Mouse (Mus musculus): ENCODE measurements around the gene Slc6a13. TPM values are rescaled to one million over a fixed set of nuclear protein-coding genes. Genes with fewer than 3 reads are reported as not detected.

The Slc6a13 gene
- polyA plus RNA-seq, 1 experiment from 2014 or later = 3.2 TPM

DNA sequence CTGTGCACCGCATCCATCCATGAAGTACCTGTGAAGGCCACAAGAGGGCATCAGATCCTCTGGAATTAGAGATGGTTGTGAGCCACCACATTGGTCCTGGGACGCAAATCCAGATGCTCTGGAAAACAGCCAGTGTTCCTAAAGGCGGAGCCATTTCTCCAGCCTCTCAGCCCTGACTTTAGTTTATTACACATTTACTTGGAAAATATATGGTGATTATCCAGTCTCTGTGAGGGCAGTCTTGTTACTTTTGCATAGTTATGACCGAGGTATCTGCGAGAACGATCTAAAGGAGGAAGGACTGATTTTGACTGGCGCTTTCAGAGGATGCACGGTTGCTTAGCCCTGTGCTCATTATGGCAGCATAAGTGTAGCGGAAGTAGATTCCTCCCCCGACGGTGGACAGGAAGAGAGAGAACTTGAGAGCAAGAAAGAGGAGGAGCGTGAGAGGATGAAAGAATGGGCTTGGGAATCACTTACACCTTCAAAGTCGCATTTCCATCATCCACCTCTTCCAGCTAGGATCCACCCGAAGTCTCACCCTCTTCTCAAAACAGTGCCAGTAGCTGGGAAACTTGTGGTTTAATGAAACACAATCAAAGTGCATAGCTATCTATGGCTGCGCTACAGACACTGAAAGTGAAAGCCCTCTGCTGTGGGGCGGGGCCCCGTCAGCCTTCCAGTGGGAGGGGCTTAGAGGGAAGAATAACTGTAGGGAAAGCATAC lies 27.8 kb upstream of the Slc6a13 start:
- WGBS = 20% methylated on average over 17 of the region's 17 CpGs
- peak; percentile 98 for DNase-seq (ENCODE audit: low spot score, missing footprints)
- Histone ChIP-seq H3K27ac (ENCODE audit: low read depth, low read length) (peak overlapping the region; percentile 46), H3K4me2 (peak overlapping the region; percentile 60), H3K4me3 (ENCODE audit: low read depth, low read length) (peak overlapping the region; percentile 28), H3K9me3 (ENCODE audit: control insufficient read depth, low read length) (no peaks in the 10 kb centered on the region), H3K4me1 (ENCODE audit: control insufficient read depth, insufficient read depth, low read length) (no peaks in the 10 kb centered on the region), H3K36me3 (ENCODE audit: control insufficient read depth, insufficient read depth, low read length) (no peaks in the 10 kb centered on the region), H3K9ac (ENCODE audit: low read length) (peak overlapping the region; percentile 56), H3K27me3 (ENCODE audit: control insufficient read depth, insufficient read depth, low read length) (no peaks in the 10 kb centered on the region)
- peak; percentile 88 for ATAC-seq (ENCODE audit: low FRiP score)

DNA sequence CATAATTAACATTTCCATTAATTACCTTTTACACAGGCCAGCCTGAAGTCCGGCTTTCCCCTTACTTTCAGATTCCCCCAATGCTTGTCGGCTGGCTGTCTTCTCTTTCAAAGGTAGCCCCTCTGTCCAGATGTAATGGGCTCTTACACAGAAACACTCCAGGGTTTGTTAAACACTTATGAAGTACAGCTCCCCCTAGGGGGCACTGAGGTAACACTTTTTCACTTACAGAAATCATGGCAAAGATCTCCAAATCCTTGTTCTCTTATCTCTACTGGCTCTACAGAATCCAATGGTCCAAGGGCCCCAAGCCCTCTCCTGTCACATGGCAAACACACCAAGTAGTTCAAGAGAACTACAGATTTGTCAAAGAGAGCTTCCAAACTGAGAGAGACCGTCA lies 25.7 kb upstream of the Slc6a13 start:
- peak; percentile 84 for DNase-seq (ENCODE audit: low spot score, missing footprints)
- H3K4me3 ChIP-seq (ENCODE audit: low read depth, low read length) = no peak overlapping the region
- H3K4me1 ChIP-seq (ENCODE audit: control insufficient read depth, insufficient read depth, low read length) = no peaks in the 10 kb centered on the region
- H3K27ac ChIP-seq (ENCODE audit: low read depth, low read length) = no peak overlapping the region
- no peak overlapping the region for H3K4me2 ChIP-seq
- H3K27me3 ChIP-seq (ENCODE audit: control insufficient read depth, insufficient read depth, low read length) = no peaks in the 10 kb centered on the region
- no peaks in the 10 kb centered on the region for H3K9me3 ChIP-seq (ENCODE audit: control insufficient read depth, low read length)
- 82% methylated on average over 3 of the region's 3 CpGs for WGBS
- H3K36me3 ChIP-seq (ENCODE audit: control insufficient read depth, insufficient read depth, low read length) = no peaks in the 10 kb centered on the region
- no peak overlapping the region for H3K9ac ChIP-seq (ENCODE audit: low read length)
- no peak for ATAC-seq (ENCODE audit: low FRiP score)

DNA sequence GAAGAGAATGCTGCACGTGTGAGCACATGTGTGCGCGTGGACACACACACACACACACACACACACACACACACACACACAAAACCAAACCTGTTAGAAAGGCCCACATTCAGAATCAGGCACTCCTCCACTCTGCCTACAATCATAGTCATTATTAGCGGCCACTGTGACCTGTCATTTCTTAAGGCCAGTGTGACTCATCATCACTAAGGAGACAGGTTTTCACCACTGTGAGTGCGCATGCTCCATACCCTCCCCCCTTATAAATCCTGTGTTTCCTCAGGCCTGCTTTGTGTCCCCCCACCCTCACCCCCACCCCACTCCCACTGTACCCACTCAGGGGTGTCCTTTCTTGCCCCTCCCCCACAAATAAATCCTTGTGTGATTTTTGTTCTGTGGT lies 15.9 kb upstream of the Slc6a13 start:
- DNase-seq (ENCODE audit: low spot score, missing footprints) = peak; percentile 8
- H3K36me3 ChIP-seq (ENCODE audit: control insufficient read depth, insufficient read depth, low read length) = no peaks in the 10 kb centered on the region
- H3K4me1 ChIP-seq (ENCODE audit: control insufficient read depth, insufficient read depth, low read length) = no peaks in the 10 kb centered on the region
- no peak overlapping the region for H3K9ac ChIP-seq (ENCODE audit: low read length)
- H3K9me3 ChIP-seq (ENCODE audit: control insufficient read depth, low read length) = no peaks in the 10 kb centered on the region
- 97% methylated on average over 5 of the region's 5 CpGs for WGBS
- no peak overlapping the region for H3K4me3 ChIP-seq (ENCODE audit: low read depth, low read length)
- H3K4me2 ChIP-seq = no peak overlapping the region
- no peaks in the 10 kb centered on the region for H3K27me3 ChIP-seq (ENCODE audit: control insufficient read depth, insufficient read depth, low read length)
- no peak for ATAC-seq (ENCODE audit: low FRiP score)
- H3K27ac ChIP-seq (ENCODE audit: low read depth, low read length) = no peak overlapping the region

DNA sequence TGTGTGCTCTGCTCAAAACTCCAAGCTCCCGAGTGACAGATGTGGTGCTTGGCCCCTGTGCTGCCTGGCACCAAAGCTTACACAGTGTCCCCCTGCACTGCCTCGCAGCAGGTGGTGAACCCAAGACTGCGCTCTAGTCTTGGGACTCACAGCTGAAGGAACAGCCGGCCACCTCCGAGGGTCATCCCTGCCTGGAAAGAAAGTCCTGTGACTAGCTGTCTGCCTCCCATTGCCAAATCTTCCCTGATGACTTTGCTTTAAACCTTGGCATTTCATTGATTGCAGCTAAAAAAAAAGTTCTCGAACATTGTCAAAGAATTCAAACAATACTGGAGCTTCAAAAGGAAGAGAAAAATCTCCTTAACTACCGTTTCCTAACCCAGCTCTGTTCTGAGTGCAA lies 710 bp upstream of the Slc6a13 start:
- no peak overlapping the region for H3K9ac ChIP-seq (ENCODE audit: low read length)
- no peaks in the 10 kb centered on the region for H3K36me3 ChIP-seq (ENCODE audit: control insufficient read depth, insufficient read depth, low read length)
- no peak overlapping the region for H3K4me2 ChIP-seq
- no peaks in the 10 kb centered on the region for H3K9me3 ChIP-seq (ENCODE audit: control insufficient read depth, low read length)
- no peaks in the 10 kb centered on the region; the same call in 1 of the 2 replicates for H3K27me3 ChIP-seq (ENCODE audit: control insufficient read depth, insufficient read depth, low read length)
- WGBS = 43% methylated on average over 7 of the region's 7 CpGs
- H3K27ac ChIP-seq (ENCODE audit: low read depth, low read length) = no peak overlapping the region
- DNase-seq (ENCODE audit: low spot score, missing footprints) = no peak
- H3K4me1 ChIP-seq (ENCODE audit: control insufficient read depth, insufficient read depth, low read length) = peaks cover 10% of the 10 kb centered on the region
- no peak overlapping the region for H3K4me3 ChIP-seq (ENCODE audit: low read depth, low read length)
- no peak for ATAC-seq (ENCODE audit: low FRiP score)

DNA sequence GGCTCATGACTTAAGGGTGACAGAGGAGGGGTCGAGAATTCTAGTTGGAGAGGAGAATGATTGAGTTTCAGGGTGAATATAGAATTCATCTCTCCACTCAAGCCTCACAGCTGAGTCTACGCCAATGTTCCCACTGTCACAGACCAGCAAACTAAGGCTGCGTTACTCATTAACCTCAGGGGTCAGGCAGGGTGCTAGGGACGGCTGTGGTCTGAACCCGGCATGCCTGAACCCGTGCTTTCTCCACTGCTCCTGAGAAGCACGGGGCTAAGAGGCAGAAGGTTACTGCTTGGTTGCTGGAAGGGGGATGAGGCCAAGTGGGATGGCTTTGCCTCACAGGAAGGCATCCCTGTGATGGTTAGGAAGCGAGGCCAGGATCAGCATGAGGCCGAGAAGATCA lies 477 bp downstream of the Slc6a13 start:
- no peak overlapping the region for H3K4me2 ChIP-seq
- DNase-seq (ENCODE audit: low spot score, missing footprints) (no peak), ATAC-seq (ENCODE audit: low FRiP score) (no peak)
- no peak overlapping the region for H3K27ac ChIP-seq (ENCODE audit: low read depth, low read length)
- 66% methylated on average over 9 of the region's 9 CpGs for WGBS
- H3K9ac ChIP-seq (ENCODE audit: low read length) = no peak overlapping the region
- H3K27me3 ChIP-seq (ENCODE audit: control insufficient read depth, insufficient read depth, low read length) = no peaks in the 10 kb centered on the region; the same call in 1 of the 2 replicates
- no peaks in the 10 kb centered on the region for H3K36me3 ChIP-seq (ENCODE audit: control insufficient read depth, insufficient read depth, low read length)
- peaks cover 10% of the 10 kb centered on the region for H3K4me1 ChIP-seq (ENCODE audit: control insufficient read depth, insufficient read depth, low read length)
- H3K9me3 ChIP-seq (ENCODE audit: control insufficient read depth, low read length) = no peaks in the 10 kb centered on the region
- H3K4me3 ChIP-seq (ENCODE audit: low read depth, low read length) = no peak overlapping the region

DNA sequence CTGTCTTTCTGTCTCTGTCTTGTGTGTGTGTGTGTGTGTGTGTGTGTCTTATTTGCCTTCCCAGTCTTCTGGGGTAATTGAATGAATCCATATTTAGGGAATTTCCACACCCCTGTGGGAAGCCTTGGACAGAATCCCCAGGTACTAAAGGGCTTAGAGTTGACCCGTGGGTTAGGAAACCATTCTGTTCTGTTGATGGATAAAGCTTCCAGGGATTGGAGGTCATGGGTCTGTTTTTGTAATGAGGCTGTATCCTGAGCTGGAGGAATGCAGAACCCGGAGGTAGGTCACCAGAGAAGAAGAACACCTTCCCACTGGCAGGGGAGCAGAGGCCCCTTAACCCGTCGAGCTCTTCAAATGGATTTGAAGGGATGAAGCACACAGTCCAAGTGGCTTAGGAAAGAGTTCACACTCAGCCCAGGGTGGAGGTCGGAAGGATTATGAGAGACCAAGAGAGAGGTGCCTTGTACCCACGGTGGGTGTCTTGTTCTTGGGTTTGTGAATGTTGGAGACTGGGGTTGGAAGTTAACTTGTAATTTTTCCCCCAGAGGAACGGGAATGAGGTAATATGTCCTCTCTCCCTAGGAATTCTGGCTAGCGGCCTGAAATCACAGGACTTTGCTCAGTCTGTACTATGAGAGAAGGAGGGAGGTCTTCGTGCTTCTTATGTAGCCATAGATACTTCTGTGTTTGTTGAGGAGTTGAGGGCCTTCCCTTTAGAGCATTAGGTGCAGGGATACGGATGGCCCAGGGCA lies 3.6 kb downstream of the Slc6a13 start:
- Histone ChIP-seq H3K27ac (ENCODE audit: low read depth, low read length) (no peak overlapping the region), H3K9me3 (ENCODE audit: control insufficient read depth, low read length) (no peaks in the 10 kb centered on the region), H3K9ac (ENCODE audit: low read length) (no peak overlapping the region), H3K4me2 (no peak overlapping the region), H3K4me3 (ENCODE audit: low read depth, low read length) (no peak overlapping the region), H3K4me1 (ENCODE audit: control insufficient read depth, insufficient read depth, low read length) (peaks cover 10% of the 10 kb centered on the region), H3K36me3 (ENCODE audit: control insufficient read depth, insufficient read depth, low read length) (no peaks in the 10 kb centered on the region), H3K27me3 (ENCODE audit: control insufficient read depth, insufficient read depth, low read length) (no peaks in the 10 kb centered on the region; the same call in 1 of the 2 replicates)
- WGBS = 57% methylated on average over 10 of the region's 10 CpGs
- peak; percentile 56 for DNase-seq (ENCODE audit: low spot score, missing footprints)
- ATAC-seq (ENCODE audit: low FRiP score) = no peak

DNA sequence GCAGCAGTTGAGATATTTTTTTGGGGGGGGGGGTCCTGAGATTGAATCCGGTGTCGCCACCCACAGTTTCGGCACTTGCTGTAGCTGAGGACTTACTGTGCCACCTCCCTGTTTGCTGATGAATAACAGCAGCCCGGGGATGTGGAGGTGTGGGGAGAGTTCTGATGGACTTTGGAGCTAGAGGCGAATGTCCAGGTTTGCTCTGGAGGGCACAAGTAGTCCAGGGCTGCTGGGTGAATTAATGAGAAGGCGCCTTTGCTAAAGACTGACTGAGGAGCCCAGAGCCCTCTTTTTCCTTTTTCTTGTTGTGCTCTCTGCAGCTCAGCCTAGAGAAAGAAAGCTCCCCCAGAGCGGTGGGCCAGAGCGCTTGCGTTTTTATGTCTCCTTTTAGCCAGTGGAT lies 4.6 kb downstream of the Slc6a13 start:
- Histone ChIP-seq H3K9ac (ENCODE audit: low read length) (no peak overlapping the region), H3K4me3 (ENCODE audit: low read depth, low read length) (no peak overlapping the region), H3K27me3 (ENCODE audit: control insufficient read depth, insufficient read depth, low read length) (no peaks in the 10 kb centered on the region; the same call in 1 of the 2 replicates), H3K4me2 (no peak overlapping the region), H3K9me3 (ENCODE audit: control insufficient read depth, low read length) (no peaks in the 10 kb centered on the region), H3K36me3 (ENCODE audit: control insufficient read depth, insufficient read depth, low read length) (no peaks in the 10 kb centered on the region), H3K27ac (ENCODE audit: low read depth, low read length) (no peak overlapping the region), H3K4me1 (ENCODE audit: control insufficient read depth, insufficient read depth, low read length) (peaks cover 7% of the 10 kb centered on the region)
- DNase-seq (ENCODE audit: low spot score, missing footprints) (no peak), ATAC-seq (ENCODE audit: low FRiP score) (no peak)
- 80% methylated on average over 9 of the region's 9 CpGs for WGBS

DNA sequence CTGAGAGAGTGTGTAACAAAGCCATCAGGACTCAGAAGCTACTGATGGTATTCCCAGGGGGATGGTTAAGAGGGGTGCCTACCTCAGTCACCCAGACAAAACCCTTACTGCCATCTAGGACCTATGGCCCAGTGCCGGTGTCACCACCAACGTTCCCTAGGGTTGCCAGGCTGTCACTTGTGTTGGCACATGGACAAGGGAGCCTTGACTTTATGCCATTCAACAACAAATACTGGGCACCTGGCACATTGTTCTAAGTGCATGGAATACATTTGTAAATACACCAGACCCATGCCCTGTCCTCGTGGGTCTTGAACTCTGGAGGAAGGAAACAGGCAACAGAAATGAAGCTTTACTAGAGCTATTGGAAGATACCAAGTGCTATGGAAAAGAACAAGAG lies 5.5 kb downstream of the Slc6a13 start:
- no peaks in the 10 kb centered on the region for H3K4me1 ChIP-seq (ENCODE audit: control insufficient read depth, insufficient read depth, low read length)
- H3K9me3 ChIP-seq (ENCODE audit: control insufficient read depth, low read length) = no peaks in the 10 kb centered on the region
- H3K4me3 ChIP-seq (ENCODE audit: low read depth, low read length) = no peak overlapping the region
- no peaks in the 10 kb centered on the region for H3K36me3 ChIP-seq (ENCODE audit: control insufficient read depth, insufficient read depth, low read length)
- DNase-seq (ENCODE audit: low spot score, missing footprints) (no peak), ATAC-seq (ENCODE audit: low FRiP score) (no peak)
- H3K9ac ChIP-seq (ENCODE audit: low read length) = no peak overlapping the region
- WGBS = 92% methylated on average over 3 of the region's 3 CpGs
- no peak overlapping the region for H3K27ac ChIP-seq (ENCODE audit: low read depth, low read length)
- H3K4me2 ChIP-seq = no peak overlapping the region
- H3K27me3 ChIP-seq (ENCODE audit: control insufficient read depth, insufficient read depth, low read length) = no peaks in the 10 kb centered on the region; the same call in 1 of the 2 replicates

DNA sequence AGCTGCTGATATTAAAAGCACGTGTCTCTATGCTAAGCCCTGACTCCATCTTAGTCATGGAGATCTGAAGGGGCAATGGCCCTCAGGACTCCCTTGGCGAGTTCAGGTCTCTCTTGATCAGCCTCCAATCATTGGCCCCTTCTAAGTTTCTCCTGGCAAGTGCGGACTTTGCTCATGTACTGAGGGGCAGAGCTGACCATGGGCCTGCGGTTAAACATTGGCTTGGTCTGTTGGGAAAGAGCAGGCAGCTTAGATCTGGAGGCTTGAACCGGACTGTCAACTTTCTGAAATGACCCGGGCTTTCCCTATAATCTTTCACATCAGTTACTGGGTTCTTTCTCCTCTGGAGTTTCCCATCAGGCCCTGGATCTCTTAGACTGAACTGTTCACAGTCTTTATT lies 11.0 kb downstream of the Slc6a13 start:
- H3K9me3 ChIP-seq (ENCODE audit: control insufficient read depth, low read length) = no peaks in the 10 kb centered on the region
- no peak overlapping the region for H3K9ac ChIP-seq (ENCODE audit: low read length)
- no peaks in the 10 kb centered on the region for H3K36me3 ChIP-seq (ENCODE audit: control insufficient read depth, insufficient read depth, low read length)
- ATAC-seq (ENCODE audit: low FRiP score) = no peak
- H3K27ac ChIP-seq (ENCODE audit: low read depth, low read length) = no peak overlapping the region
- no peaks in the 10 kb centered on the region for H3K27me3 ChIP-seq (ENCODE audit: control insufficient read depth, insufficient read depth, low read length)
- H3K4me2 ChIP-seq = no peak overlapping the region
- H3K4me3 ChIP-seq (ENCODE audit: low read depth, low read length) = no peak overlapping the region
- no peaks in the 10 kb centered on the region for H3K4me1 ChIP-seq (ENCODE audit: control insufficient read depth, insufficient read depth, low read length)
- 86% methylated on average over 6 of the region's 6 CpGs for WGBS
- no peak for DNase-seq (ENCODE audit: low spot score, missing footprints)
